Mouse (Mus musculus) limb, embryonic 15.5 days (tissue): Measurements from ENCODE around the gene Mrpl27. TPM values are rescaled to one million over a fixed set of nuclear protein-coding genes. Genes with fewer than 3 reads are reported as not detected.
"Not testable (repeated sequence)": the region's sequence is repeated elsewhere in the genome, so short reads cannot be mapped to it uniquely, and the experiment has no call there.

Source experiments
- ATAC-seq: fragments of 200-750 bp; cut with Nextera tagmentation; 2 replicates; pipeline ENCODE4 v1.8.0; 2017; ENCODE audit warnings: low read depth, moderate TSS enrichment; ENCODE audit not compliant: insufficient number of reproducible peaks, low FRiP score, low TSS enrichment
- H3K27ac ChIP-seq: fragments of 300-500 bp; sonication (generic); 2 replicates; pipeline ENCODE4 v1.5.1; 2015; ENCODE audit warnings: moderate library complexity, mild to moderate bottlenecking, inconsistent platforms
- H3K27me3 ChIP-seq: fragments of 300-500 bp; sonication (generic); 2 replicates; pipeline ENCODE4 v1.6.1; 2015; ENCODE audit warnings: inconsistent platforms
- H3K36me3 ChIP-seq: fragments of 300-500 bp; sonication (generic); 2 replicates; pipeline ENCODE4 v1.6.1; 2015; ENCODE audit warnings: inconsistent platforms
- H3K4me1 ChIP-seq: fragments of 300-500 bp; sonication (generic); 2 replicates; pipeline ENCODE4 v1.6.1; 2015; ENCODE audit warnings: inconsistent platforms
- H3K4me2 ChIP-seq: fragments of 300-500 bp; sonication (generic); 2 replicates; pipeline ENCODE4 v1.6.1; 2015; ENCODE audit warnings: mild to moderate bottlenecking, inconsistent platforms
- H3K4me3 ChIP-seq: fragments of 300-500 bp; sonication (generic); 2 replicates; pipeline ENCODE4 v1.5.1; 2015; ENCODE audit warnings: mild to moderate bottlenecking, inconsistent platforms
- H3K9ac ChIP-seq: fragments of 300-500 bp; sonication (generic); 2 replicates; pipeline ENCODE4 v1.6.1; 2015; ENCODE audit warnings: inconsistent platforms
- H3K9me3 ChIP-seq: fragments of 300-500 bp; sonication (generic); 2 replicates; pipeline ENCODE4 v1.6.1; 2016; ENCODE audit warnings: inconsistent platforms
- WGBS: fragments of 180-500 bp; shearing (Covaris S2); methylation state at CpG from one replicate; pipeline ENCODE4 v1.1.7; 2015; 5-methylcytosine and 5-hydroxymethylcytosine counted together
- polyA plus RNA-seq: library from polyadenylated mRNA; unstranded; fragments of >200 nt; fragmentation: Nextera tagmentation; extraction: Ambion mirVana; gene quantifications from 2 replicates; pipeline ENCODE4 v1.2.1, GENCODE M21; 2015

The Mrpl27 gene
- polyA plus RNA-seq, 1 experiment from 2014 or later: 126 TPM

DNA sequence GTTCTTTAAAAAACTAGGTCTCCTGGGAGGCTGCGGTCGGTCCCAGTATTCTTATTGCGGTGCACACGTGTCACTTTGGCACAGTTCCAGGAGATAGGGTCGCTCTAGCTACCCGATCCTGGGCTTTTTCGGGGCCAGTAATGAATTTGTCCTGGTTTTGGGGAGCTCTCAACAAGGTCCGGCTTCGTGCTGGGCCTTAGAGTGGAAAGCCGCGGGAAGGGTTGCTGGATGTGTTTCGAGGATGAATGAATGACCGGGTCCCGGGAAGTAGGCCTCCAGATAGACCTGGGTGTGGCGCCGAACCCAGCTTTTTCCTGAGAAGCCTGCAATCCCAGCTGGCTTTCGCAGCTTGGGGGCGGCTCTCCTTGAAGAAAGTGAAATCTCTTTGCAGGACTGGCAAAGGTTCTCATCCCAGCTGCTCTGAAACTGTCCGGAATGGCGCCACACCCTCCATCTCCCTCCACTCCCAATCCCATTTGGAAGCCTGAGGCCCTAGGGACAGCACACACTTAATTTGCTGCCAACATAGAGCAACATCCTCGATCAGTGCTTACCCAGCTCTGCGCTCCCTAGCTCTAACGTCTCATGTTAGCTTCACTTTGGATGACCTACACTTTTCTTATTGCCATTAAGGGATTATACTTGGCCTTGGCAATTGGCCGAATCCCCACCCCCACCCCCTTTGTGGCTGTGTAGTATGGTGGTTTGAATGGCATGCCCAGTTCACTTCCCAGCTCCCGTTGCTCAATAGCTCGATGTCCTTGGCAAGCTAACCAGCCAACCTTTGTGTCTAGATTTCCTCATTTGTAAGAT is 23.2 kb upstream of the Mrpl27 start:
- peak overlapping the region; percentile 75 for H3K9ac ChIP-seq
- H3K36me3 ChIP-seq: peaks cover 41% of the 10 kb centered on the region
- H3K9me3 ChIP-seq: no peaks in the 10 kb centered on the region
- peaks cover 15% of the 10 kb centered on the region for H3K4me1 ChIP-seq
- no peaks in the 10 kb centered on the region for H3K27me3 ChIP-seq
- peak overlapping the region; percentile 96 for H3K4me3 ChIP-seq
- H3K27ac ChIP-seq: peak overlapping the region; percentile 84
- H3K4me2 ChIP-seq: peak overlapping the region; percentile 73
- ATAC-seq: peak; percentile 26; the same call in 1 of the 2 replicates
- WGBS: 9% methylated on average over 26 of the region's 26 CpGs

- no peak overlapping the region for H3K4me2 ChIP-seq
- H3K9ac ChIP-seq: no peak overlapping the region
- no peak overlapping the region for H3K4me3 ChIP-seq
- no peaks in the 10 kb centered on the region for H3K27me3 ChIP-seq
- no peak for ATAC-seq
- H3K27ac ChIP-seq: no peak overlapping the region
- WGBS: 91% methylated on average over 5 of the region's 5 CpGs
- no peaks in the 10 kb centered on the region for H3K9me3 ChIP-seq
- H3K4me1 ChIP-seq: peaks cover 15% of the 10 kb centered on the region
- H3K36me3 ChIP-seq: peaks cover 57% of the 10 kb centered on the region
Observed at GRCm38 (mm10) chr11:94631969-94632368, 21.6 kb upstream of the Mrpl27 start.

- Histone ChIP-seq H3K36me3 (peaks cover 67% of the 10 kb centered on the region), H3K4me1 (peaks cover 15% of the 10 kb centered on the region), H3K4me3 (no peak overlapping the region), H3K9me3 (no peaks in the 10 kb centered on the region), H3K27ac (no peak overlapping the region), H3K9ac (no peak overlapping the region), H3K4me2 (no peak overlapping the region), H3K27me3 (no peaks in the 10 kb centered on the region)
- 80% methylated on average over 8 of the region's 8 CpGs for WGBS
- ATAC-seq: no peak
Observed at GRCm38 (mm10) chr11:94632988-94633387, 20.6 kb upstream of the Mrpl27 start.

DNA sequence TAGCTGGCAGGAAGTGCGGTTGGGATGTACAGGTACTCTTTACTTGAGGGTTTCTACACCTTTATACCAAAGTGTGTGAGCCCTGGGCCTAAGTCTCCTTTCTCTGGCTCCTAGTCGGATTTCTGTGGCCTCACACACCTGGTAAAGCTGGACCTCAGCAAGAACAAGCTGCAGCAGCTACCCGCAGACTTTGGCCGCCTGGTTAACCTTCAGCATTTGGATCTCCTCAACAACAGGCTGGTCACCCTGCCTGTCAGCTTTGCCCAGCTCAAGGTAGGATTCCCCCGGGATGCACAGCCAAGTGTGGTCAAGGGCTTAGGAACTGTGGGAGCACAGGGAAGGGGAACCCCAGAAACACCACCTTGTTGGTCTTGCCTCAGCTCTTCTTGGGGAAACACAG is 19.1 kb upstream of the Mrpl27 start:
- H3K4me1 ChIP-seq: peaks cover 15% of the 10 kb centered on the region
- no peak overlapping the region for H3K4me3 ChIP-seq
- H3K36me3 ChIP-seq: peaks cover 81% of the 10 kb centered on the region
- no peaks in the 10 kb centered on the region for H3K27me3 ChIP-seq
- H3K9ac ChIP-seq: no peak overlapping the region
- H3K9me3 ChIP-seq: no peaks in the 10 kb centered on the region
- no peak overlapping the region for H3K27ac ChIP-seq
- WGBS: 85% methylated on average over 5 of the region's 5 CpGs
- no peak for ATAC-seq
- no peak overlapping the region for H3K4me2 ChIP-seq

GRCm38 (mm10) chr11:94644461-94645219 is 8.9 kb upstream of the Mrpl27 start:
- Histone ChIP-seq H3K4me3 (no peak overlapping the region), H3K27ac (no peak overlapping the region), H3K36me3 (peaks cover 83% of the 10 kb centered on the region), H3K9me3 (no peaks in the 10 kb centered on the region), H3K4me2 (no peak overlapping the region), H3K9ac (no peak overlapping the region), H3K4me1 (no peaks in the 10 kb centered on the region), H3K27me3 (no peaks in the 10 kb centered on the region)
- 89% methylated on average over 8 of the region's 8 CpGs for WGBS
- no peak for ATAC-seq

DNA sequence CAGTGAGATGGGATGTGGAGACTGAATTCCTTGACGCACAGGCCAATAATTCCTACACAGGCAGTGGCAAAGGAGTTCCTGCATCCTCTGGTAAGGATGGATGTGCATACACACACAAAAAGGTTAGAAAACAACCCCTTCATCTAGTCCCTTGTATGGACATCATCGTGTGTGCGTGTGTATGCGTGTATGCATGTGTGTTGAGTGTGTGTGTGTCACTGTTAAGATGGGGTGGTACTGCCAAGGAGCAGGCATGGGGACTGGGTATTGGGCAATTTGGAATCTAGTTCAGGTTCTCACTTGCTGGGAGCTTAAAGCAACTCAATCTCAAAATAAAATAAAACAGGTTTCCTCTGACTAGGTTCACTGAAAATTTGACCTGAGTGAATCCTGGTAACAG is 7.1 kb upstream of the Mrpl27 start:
- Histone ChIP-seq H3K4me1 (no peaks in the 10 kb centered on the region), H3K9ac (no peak overlapping the region), H3K27me3 (no peaks in the 10 kb centered on the region), H3K36me3 (peaks cover 79% of the 10 kb centered on the region), H3K4me2 (no peak overlapping the region), H3K27ac (no peak overlapping the region), H3K4me3 (no peak overlapping the region), H3K9me3 (no peaks in the 10 kb centered on the region)
- WGBS: 91% methylated on average over 4 of the region's 4 CpGs
- no peak for ATAC-seq

GRCm38 (mm10) chr11:94651241-94651640 is 2.3 kb upstream of the Mrpl27 start:
- not testable (repeated sequence) for H3K4me2 ChIP-seq, H3K27me3 ChIP-seq, H3K9me3 ChIP-seq, ATAC-seq, H3K4me3 ChIP-seq, H3K9ac ChIP-seq, H3K27ac ChIP-seq
- 94% methylated on average over 5 of the region's 7 CpGs for WGBS
- Histone ChIP-seq H3K4me1 (peaks cover 19% of the 10 kb centered on the region), H3K36me3 (peaks cover 31% of the 10 kb centered on the region)

DNA sequence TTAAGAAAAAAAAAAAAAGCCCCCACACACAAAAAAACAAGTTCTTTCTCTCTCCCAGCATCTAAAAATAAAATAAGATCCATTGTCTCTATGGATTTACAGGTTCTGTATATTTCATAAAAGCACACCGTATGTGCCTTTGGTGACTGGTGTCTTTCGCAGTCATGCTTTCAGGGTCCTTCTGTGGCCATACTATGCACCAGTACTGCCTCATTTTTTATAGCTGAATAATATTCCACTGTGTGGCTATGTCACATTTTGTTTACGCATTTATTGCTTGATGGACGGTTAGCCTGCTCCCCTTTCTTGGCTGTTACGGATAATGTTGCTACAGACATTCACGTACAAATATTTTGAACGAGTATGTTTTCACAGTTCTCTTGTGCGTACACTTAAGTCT is 594 bp upstream of the Mrpl27 start:
- WGBS: 46% methylated on average over 8 of the region's 8 CpGs
- H3K4me3 ChIP-seq: peak overlapping the region; percentile 72
- H3K27me3 ChIP-seq: no peaks in the 10 kb centered on the region
- no peak overlapping the region for H3K9ac ChIP-seq
- ATAC-seq: no peak
- no peak overlapping the region for H3K27ac ChIP-seq
- peaks cover 29% of the 10 kb centered on the region for H3K36me3 ChIP-seq
- H3K9me3 ChIP-seq: no peaks in the 10 kb centered on the region
- H3K4me2 ChIP-seq: peak overlapping the region; percentile 74
- peaks cover 19% of the 10 kb centered on the region for H3K4me1 ChIP-seq

DNA sequence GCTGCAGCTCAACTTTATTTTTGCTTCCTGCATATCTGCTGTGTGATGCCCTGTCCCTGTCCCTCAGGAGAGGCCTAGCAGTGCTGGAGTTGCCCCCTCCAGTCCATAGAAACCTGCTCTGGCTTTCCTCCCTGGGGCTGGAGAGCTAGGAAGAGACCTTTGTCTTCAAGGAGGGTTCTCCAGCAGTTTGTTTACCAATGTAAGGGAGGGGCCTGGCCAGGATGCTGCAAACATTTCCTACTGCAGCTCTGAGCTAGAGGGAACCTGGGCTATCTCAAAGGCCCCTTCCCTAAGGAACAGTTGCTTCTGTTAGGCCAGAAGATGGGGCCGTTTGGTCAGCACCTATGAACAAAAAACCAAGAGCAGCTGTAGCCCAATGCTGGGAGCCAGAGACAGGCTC is 7.8 kb downstream of the Mrpl27 start:
- ATAC-seq: no peak
- H3K36me3 ChIP-seq: peaks cover 87% of the 10 kb centered on the region
- H3K27ac ChIP-seq: no peak overlapping the region
- 55% methylated on average over 1 of the region's 1 CpGs for WGBS
- no peaks in the 10 kb centered on the region for H3K27me3 ChIP-seq
- no peak overlapping the region for H3K4me3 ChIP-seq
- no peak overlapping the region for H3K4me2 ChIP-seq
- H3K4me1 ChIP-seq: no peaks in the 10 kb centered on the region
- H3K9me3 ChIP-seq: no peaks in the 10 kb centered on the region
- no peak overlapping the region for H3K9ac ChIP-seq

GRCm38 (mm10) chr11:94665281-94665680 is 11.7 kb downstream of the Mrpl27 start:
- no peak for ATAC-seq
- Histone ChIP-seq H3K27me3 (no peaks in the 10 kb centered on the region), H3K9me3 (no peaks in the 10 kb centered on the region), H3K4me3 (no peak overlapping the region), H3K4me1 (no peaks in the 10 kb centered on the region), H3K27ac (no peak overlapping the region), H3K4me2 (no peak overlapping the region), H3K36me3 (peaks cover 94% of the 10 kb centered on the region), H3K9ac (no peak overlapping the region)
- 92% methylated on average over 6 of the region's 6 CpGs for WGBS

DNA sequence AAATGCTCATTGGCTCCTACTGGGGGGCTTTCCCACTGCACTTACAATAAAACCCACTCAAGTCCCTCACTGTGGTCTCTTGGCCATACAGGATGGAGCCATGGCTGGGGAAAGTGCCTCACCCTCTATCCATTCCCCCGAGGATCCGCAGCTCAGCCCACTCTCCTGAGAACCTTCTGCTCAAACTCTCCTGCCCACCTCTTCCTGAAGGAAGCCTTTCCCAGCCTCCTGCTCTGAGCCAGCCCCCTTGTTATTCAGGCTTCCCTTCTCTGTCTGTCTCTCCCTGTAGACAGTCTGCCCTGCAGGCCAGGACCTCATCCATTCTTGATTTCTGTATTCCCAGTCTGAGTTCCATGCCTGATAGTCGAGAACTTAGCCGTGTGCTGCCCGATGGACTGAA is 21.4 kb downstream of the Mrpl27 start:
- Histone ChIP-seq H3K9ac (no peak overlapping the region), H3K4me2 (no peak overlapping the region), H3K4me3 (no peak overlapping the region), H3K36me3 (peaks cover 13% of the 10 kb centered on the region), H3K4me1 (peaks cover 30% of the 10 kb centered on the region), H3K9me3 (no peaks in the 10 kb centered on the region), H3K27me3 (no peaks in the 10 kb centered on the region), H3K27ac (no peak overlapping the region)
- no peak for ATAC-seq
- 81% methylated on average over 5 of the region's 5 CpGs for WGBS

- ATAC-seq: no peak
- Histone ChIP-seq H3K4me2 (peak overlapping the region; percentile 75; the same call in 1 of the 2 replicates), H3K4me1 (peaks cover 30% of the 10 kb centered on the region), H3K36me3 (peaks cover 9% of the 10 kb centered on the region), H3K27ac (no peak overlapping the region), H3K4me3 (peak overlapping the region; percentile 8; the same call in 1 of the 2 replicates), H3K9me3 (no peaks in the 10 kb centered on the region), H3K27me3 (no peaks in the 10 kb centered on the region), H3K9ac (no peak overlapping the region)
- WGBS: 73% methylated on average over 5 of the region's 5 CpGs
Observed at GRCm38 (mm10) chr11:94675446-94675845, 21.9 kb downstream of the Mrpl27 start.
